Mouse (Mus musculus) G1E (cell line): ENCODE data around the gene Stim2. TPM values are rescaled to one million over a fixed set of nuclear protein-coding genes. Genes with fewer than 3 reads are reported as not detected.

Experiments
- ATAC-seq: 2 replicates; pipeline ENCODE4 v1.8.0; 2016; ENCODE audit warnings: mild to moderate bottlenecking; ENCODE audit not compliant: insufficient number of reproducible peaks, poor library complexity, low FRiP score, severe bottlenecking; ENCODE audit errors: extremely low read depth
- DNase-seq: peaks from one replicate; pipeline ENCODE4 v3.0.0; 2012; ENCODE audit warnings: low spot score
- H3K27me3 ChIP-seq: 2 replicates; pipeline ENCODE4 v1.6.1; 2012; ENCODE audit warnings: mild to moderate bottlenecking, low read length, inconsistent platforms; ENCODE audit not compliant: insufficient read depth
- H3K36me3 ChIP-seq: replicated peaks from 2 replicates; pipeline ENCODE3; 2012; ENCODE audit warnings: mild to moderate bottlenecking, inconsistent platforms
- H3K4me1 ChIP-seq: 2 replicates; pipeline ENCODE4 v1.6.1; 2012; ENCODE audit warnings: low read depth, low read length, inconsistent platforms, mixed read lengths; ENCODE audit not compliant: insufficient read depth
- H3K4me3 ChIP-seq: 2 replicates; pipeline ENCODE4 v1.5.1; 2012; ENCODE audit warnings: low read depth, mild to moderate bottlenecking, inconsistent platforms, low read length, moderate library complexity, mixed read lengths
- H3K9me3 ChIP-seq: replicated peaks from 2 replicates; pipeline ENCODE4 v1.6.1; 2012; ENCODE audit warnings: inconsistent platforms
- CTCF ChIP-seq: IDR thresholded peaks from 2 replicates; pipeline ENCODE4 v1.5.1; 2012; ENCODE audit warnings: low read depth, low read length, inconsistent platforms, mixed read lengths
- GATA1 ChIP-seq: IDR thresholded peaks from 2 replicates; pipeline ENCODE4 v1.6.1; 2012; ENCODE audit warnings: borderline replicate concordance, low read length, inconsistent platforms, mixed read lengths
- GATA2 ChIP-seq: IDR thresholded peaks from 2 replicates; pipeline ENCODE4 v1.6.1; 2012; ENCODE audit warnings: low read depth, low read length, inconsistent platforms, borderline replicate concordance
- POLR2AphosphoS5 ChIP-seq: IDR thresholded peaks from 2 replicates; pipeline ENCODE4 v1.6.1; 2012; ENCODE audit warnings: low read depth, low read length, inconsistent platforms; ENCODE audit not compliant: insufficient replicate concordance
- TAL1 ChIP-seq: conservative IDR thresholded peaks from 2 replicates; pipeline ENCODE4 v1.6.1; 2012; ENCODE audit warnings: low read depth, low read length, inconsistent platforms, mixed read lengths
- polyA plus RNA-seq: library from polyadenylated mRNA; stranded (reverse); fragments of >175 nt; gene quantifications from 2 replicates; pipeline ENCODE4 v1.2.3, GENCODE M21; 2012
- total RNA-seq, 2 experiments: library from RNA; stranded (forward) in 1 of 2; stranded (reverse) in 1 of 2; fragments of 200-1000 nt in 1 of 2; fragments of >200 nt in 1 of 2; fragmentation: Nextera tagmentation in 1 of 2; gene quantifications; 2 replicates each; pipeline ENCODE4 v1.2.3; 2014 to 2017

Gene Stim2
- total and polyA plus RNA-seq, 3 experiments: 11.2 to 22.9 (median 12.0) TPM

DNA sequence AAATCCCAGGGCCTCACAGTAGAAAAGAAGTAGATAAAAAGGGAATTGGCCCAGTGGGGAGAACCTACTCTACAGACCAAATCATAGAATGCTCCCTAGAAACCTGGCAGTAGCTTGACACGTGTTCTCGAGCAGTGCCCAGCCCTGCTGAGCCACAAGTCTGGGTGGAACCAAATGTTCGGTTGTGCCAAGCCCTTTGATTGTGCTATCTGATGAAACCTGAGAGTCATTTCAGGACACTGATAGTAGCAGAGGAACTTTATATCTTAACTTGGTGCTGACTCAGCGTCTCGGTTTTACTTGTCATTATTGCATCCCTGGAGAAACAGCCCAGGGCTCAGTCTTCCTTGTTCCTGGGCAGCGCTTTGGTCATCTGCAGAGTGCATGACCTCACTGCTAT is 61.7 kb downstream of the Stim2 start:
- H3K4me3 ChIP-seq: no peak overlapping the region; the same call in 1 of the 2 replicates
- peak; percentile 23 for DNase-seq
- ATAC-seq: peak; percentile 98
- H3K27me3 ChIP-seq: no peaks in the 10 kb centered on the region
- TF ChIP-seq GATA1 (no peak), CTCF (no peak), POLR2AphosphoS5 (no peak), GATA2 (no peak), TAL1 (no peak)
- no peaks in the 10 kb centered on the region for H3K9me3 ChIP-seq
- H3K4me1 ChIP-seq: peaks cover 33% of the 10 kb centered on the region
- peaks cover 34% of the 10 kb centered on the region for H3K36me3 ChIP-seq

GRCm38 (mm10) chr5:54062079-54062478 is 63.8 kb downstream of the Stim2 start:
- H3K4me3 ChIP-seq: no peak overlapping the region
- H3K9me3 ChIP-seq: no peaks in the 10 kb centered on the region
- H3K36me3 ChIP-seq: peaks cover 26% of the 10 kb centered on the region
- ATAC-seq: no peak
- TF ChIP-seq POLR2AphosphoS5 (no peak), TAL1 (no peak), GATA1 (no peak), CTCF (no peak), GATA2 (no peak)
- H3K4me1 ChIP-seq: peaks cover 27% of the 10 kb centered on the region
- no peak for DNase-seq
- H3K27me3 ChIP-seq: no peaks in the 10 kb centered on the region

DNA sequence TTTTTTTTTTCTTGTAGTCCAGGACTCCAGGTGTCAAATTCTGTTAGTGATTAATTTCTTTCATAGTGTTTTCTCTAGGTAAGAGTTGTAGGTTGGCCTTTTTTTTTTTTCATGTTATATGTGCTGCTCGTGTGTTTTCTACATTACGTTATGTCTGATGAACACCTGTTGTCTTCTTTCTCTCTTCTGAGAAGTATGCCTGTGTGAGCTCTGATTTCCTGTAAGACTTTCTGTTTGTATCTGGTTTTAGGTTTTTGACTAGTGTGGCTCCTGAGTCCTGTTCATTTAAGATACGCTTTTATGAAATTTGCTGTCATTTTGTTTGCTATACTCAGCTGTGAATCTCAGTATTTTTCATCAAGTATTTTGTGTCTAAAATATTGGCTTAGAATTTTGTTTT is 69.3 kb downstream of the Stim2 start:
- TF ChIP-seq GATA1 (no peak), TAL1 (no peak), CTCF (no peak), GATA2 (no peak), POLR2AphosphoS5 (no peak)
- Histone ChIP-seq H3K27me3 (no peaks in the 10 kb centered on the region), H3K4me1 (peaks cover 16% of the 10 kb centered on the region), H3K9me3 (no peaks in the 10 kb centered on the region), H3K4me3 (no peak overlapping the region), H3K36me3 (peaks cover 13% of the 10 kb centered on the region)
- ATAC-seq: no peak
- no peak for DNase-seq

GRCm38 (mm10) chr5:54070549-54070948 is 72.2 kb downstream of the Stim2 start:
- Histone ChIP-seq H3K27me3 (no peaks in the 10 kb centered on the region), H3K4me1 (peaks cover 33% of the 10 kb centered on the region), H3K9me3 (no peaks in the 10 kb centered on the region), H3K4me3 (no peak overlapping the region), H3K36me3 (peaks cover 7% of the 10 kb centered on the region)
- DNase-seq (no peak), ATAC-seq (no peak)
- TF ChIP-seq CTCF (no peak), POLR2AphosphoS5 (no peak), GATA1 (no peak), TAL1 (no peak), GATA2 (no peak)

- Histone ChIP-seq H3K4me3 (no peak overlapping the region), H3K36me3 (peaks cover 6% of the 10 kb centered on the region), H3K9me3 (no peaks in the 10 kb centered on the region), H3K27me3 (no peaks in the 10 kb centered on the region), H3K4me1 (peaks cover 36% of the 10 kb centered on the region)
- no peak for TF ChIP-seq CTCF
- no peak for TF ChIP-seq GATA2
- TF ChIP-seq POLR2AphosphoS5: no peak
- no peak for TF ChIP-seq GATA1
- no peak for TF ChIP-seq TAL1
- DNase-seq (no peak), ATAC-seq (no peak)
Measured at GRCm38 (mm10) chr5:54071288-54071687, 73.0 kb downstream of the Stim2 start.

DNA sequence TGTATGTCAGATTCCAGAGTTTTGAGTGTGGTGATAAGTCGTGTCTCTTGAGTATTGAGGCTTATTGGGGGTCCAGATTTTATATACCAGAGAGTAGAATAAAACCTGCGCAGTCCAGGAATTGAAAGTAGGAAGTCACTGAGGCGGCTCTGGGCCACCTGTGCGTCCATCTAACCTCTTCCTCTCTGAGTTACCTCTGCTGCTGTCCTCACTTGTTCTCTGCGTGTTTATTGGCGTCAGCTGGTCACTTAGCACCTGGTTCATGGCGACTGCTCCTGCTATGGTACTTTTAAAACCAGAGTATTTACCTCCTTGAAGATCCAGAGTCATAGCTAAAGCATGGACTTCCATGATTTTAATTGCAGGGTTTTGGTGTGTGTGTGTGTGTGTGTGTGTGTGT is 73.4 kb downstream of the Stim2 start:
- ATAC-seq (no peak), DNase-seq (no peak)
- TF ChIP-seq GATA2 (no peak), POLR2AphosphoS5 (no peak), TAL1 (no peak), GATA1 (no peak), CTCF (no peak)

GRCm38 (mm10) chr5:54073291-54073690 is 75.0 kb downstream of the Stim2 start:
- TF ChIP-seq POLR2AphosphoS5: no peak
- TF ChIP-seq GATA2: no peak
- no peak for TF ChIP-seq TAL1
- TF ChIP-seq GATA1: no peak
- no peak for TF ChIP-seq CTCF
- Histone ChIP-seq H3K36me3 (peaks cover 7% of the 10 kb centered on the region), H3K9me3 (no peaks in the 10 kb centered on the region), H3K4me1 (peaks cover 44% of the 10 kb centered on the region), H3K27me3 (no peaks in the 10 kb centered on the region), H3K4me3 (no peak overlapping the region)
- DNase-seq: no peak
- no peak for ATAC-seq

More for the DNA sequence above, 73.4 kb downstream of the Stim2 start:
- Histone ChIP-seq H3K4me3 (no peak overlapping the region), H3K27me3 (no peaks in the 10 kb centered on the region), H3K4me1 (peaks cover 38% of the 10 kb centered on the region), H3K36me3 (peaks cover 6% of the 10 kb centered on the region), H3K9me3 (no peaks in the 10 kb centered on the region)
